Mouse (Mus musculus): ENCODE measurements around the gene Igf2bp1.
A peak's percentile ranks its signal among the peaks of the same experiment; 100 is the strongest.

Gene Igf2bp1

GRCm38 (mm10) chr11:96005403-96006271 is at the start of gene Igf2bp1:
Gene Igf2bp1 (minus strand): TSS chr11:96005940.
- DNase-seq (ENCODE audit: low read depth): no peak

GRCm38 (mm10) chr11:96050854-96051253 is 45.1 kb upstream of the Igf2bp1 start:
- no peak for DNase-seq (ENCODE audit: low read depth)

- DNase-seq (ENCODE audit: low read depth): no peak
Observed at GRCm38 (mm10) chr11:96049939-96050338, 44.2 kb upstream of the Igf2bp1 start.

GRCm38 (mm10) chr11:96047469-96048373 is 42.0 kb upstream of the Igf2bp1 start:
- peak; percentile 20 for DNase-seq (ENCODE audit: low read depth)

GRCm38 (mm10) chr11:96046793-96047192 is 41.1 kb upstream of the Igf2bp1 start:
- DNase-seq (ENCODE audit: low read depth): no peak

- no peak for DNase-seq (ENCODE audit: low read depth)
Observed at GRCm38 (mm10) chr11:96046028-96046427, 40.3 kb upstream of the Igf2bp1 start.

GRCm38 (mm10) chr11:96044803-96045567 is 39.2 kb upstream of the Igf2bp1 start:
- DNase-seq (ENCODE audit: low read depth): no peak

- DNase-seq (ENCODE audit: low read depth): no peak
Observed at GRCm38 (mm10) chr11:96038560-96038959, 32.8 kb upstream of the Igf2bp1 start.

GRCm38 (mm10) chr11:96037499-96037898 is 31.8 kb upstream of the Igf2bp1 start:
- DNase-seq (ENCODE audit: low read depth): no peak

GRCm38 (mm10) chr11:96035133-96035532 is 29.4 kb upstream of the Igf2bp1 start:
- no peak for DNase-seq (ENCODE audit: low read depth)

GRCm38 (mm10) chr11:96034596-96035052 is 28.9 kb upstream of the Igf2bp1 start, which contains the start of gene Snf8:
Gene Snf8 (plus strand): TSS chr11:96034885.
- peak; percentile 96 for DNase-seq (ENCODE audit: low read depth)

GRCm38 (mm10) chr11:96034116-96034515 is 28.4 kb upstream of the Igf2bp1 start:
- DNase-seq (ENCODE audit: low read depth): peak; percentile 79

- peak; percentile 73 for DNase-seq (ENCODE audit: low read depth)
Observed at GRCm38 (mm10) chr11:96033264-96033663, 27.5 kb upstream of the Igf2bp1 start.

- DNase-seq (ENCODE audit: low read depth): peak; percentile 42
Observed at GRCm38 (mm10) chr11:96031701-96032100, 26.0 kb upstream of the Igf2bp1 start.

GRCm38 (mm10) chr11:96030571-96030970 is 24.8 kb upstream of the Igf2bp1 start:
- DNase-seq (ENCODE audit: low read depth): no peak

- no peak for DNase-seq (ENCODE audit: low read depth)
Observed at GRCm38 (mm10) chr11:96028130-96028529, 22.4 kb upstream of the Igf2bp1 start.

GRCm38 (mm10) chr11:96020622-96021021 is 14.9 kb upstream of the Igf2bp1 start:
- no peak for DNase-seq (ENCODE audit: low read depth)

- DNase-seq (ENCODE audit: low read depth): peak; percentile 75
Observed at GRCm38 (mm10) chr11:96017941-96018351, 12.2 kb upstream of the Igf2bp1 start.

GRCm38 (mm10) chr11:96015421-96015820 is 9.7 kb upstream of the Igf2bp1 start:
- no peak for DNase-seq (ENCODE audit: low read depth)

- no peak for DNase-seq (ENCODE audit: low read depth)
Observed at GRCm38 (mm10) chr11:96011982-96012381, 6.2 kb upstream of the Igf2bp1 start.

GRCm38 (mm10) chr11:96008827-96009226 is 3.1 kb upstream of the Igf2bp1 start:
- DNase-seq (ENCODE audit: low read depth): no peak

Data from 416B (cell line).